Mouse (Mus musculus) heart, postnatal 0 days (tissue): ENCODE results near the gene Vmn1r79. TPM values are rescaled to one million over a fixed set of nuclear protein-coding genes. Genes with fewer than 3 reads are reported as not detected.
"Not testable (repeated sequence)": the region's sequence is repeated elsewhere in the genome, so short reads cannot be mapped to it uniquely, and the experiment has no call there.

ENCODE experiments used
- ATAC-seq: fragments of 200-750 bp; cut with Nextera tagmentation; 2 replicates; pipeline ENCODE4 v1.8.0; 2017; ENCODE audit warnings: low read depth, moderate number of reproducible peaks, moderate library complexity; ENCODE audit not compliant: insufficient read depth
- DNase-seq: peaks from one replicate; pipeline ENCODE4 v3.0.0-alpha.2; 2016; ENCODE audit warnings: low spot score
- H3K27ac ChIP-seq: fragments of 300-500 bp; sonication (generic); 2 replicates; pipeline ENCODE4 v1.5.1; 2014; ENCODE audit warnings: low read depth, mild to moderate bottlenecking
- H3K27me3 ChIP-seq: fragments of 300-500 bp; sonication (generic); 2 replicates; pipeline ENCODE4 v1.6.1; 2014; ENCODE audit warnings: low read length, mixed read lengths; ENCODE audit not compliant: control insufficient read depth, insufficient read depth
- H3K36me3 ChIP-seq: fragments of 300-500 bp; sonication (generic); replicated peaks from 2 replicates; pipeline ENCODE4 v1.6.1; 2014; ENCODE audit warnings: low read length, mixed read lengths; ENCODE audit not compliant: control insufficient read depth, insufficient read depth
- H3K4me1 ChIP-seq: fragments of 300-500 bp; sonication (generic); 2 replicates; pipeline ENCODE4 v1.6.1; 2014; ENCODE audit warnings: antibody characterized with exemption; ENCODE audit not compliant: control insufficient read depth, insufficient read depth
- H3K4me2 ChIP-seq: fragments of 300-500 bp; sonication (generic); 2 replicates; pipeline ENCODE4 v1.6.1; 2014; ENCODE audit warnings: low read depth, mild to moderate bottlenecking, low read length, moderate library complexity
- H3K4me3 ChIP-seq: fragments of 300-500 bp; sonication (generic); 2 replicates; pipeline ENCODE4 v1.5.1; 2014; ENCODE audit warnings: low read depth, low read length
- H3K9ac ChIP-seq: fragments of 300-500 bp; sonication (generic); replicated peaks from 2 replicates; pipeline ENCODE4 v1.6.1; 2014; ENCODE audit warnings: low read depth, low read length, mixed read lengths
- H3K9me3 ChIP-seq: fragments of 300-500 bp; sonication (generic); replicated peaks from 2 replicates; pipeline ENCODE4 v1.6.1; 2016; ENCODE audit warnings: low read length; ENCODE audit not compliant: control insufficient read depth
- CTCF ChIP-seq: IDR thresholded peaks from 2 replicates; pipeline ENCODE4 v1.5.1; 2016; ENCODE audit warnings: antibody characterized with exemption, control low read depth, low read depth
- EP300 ChIP-seq: IDR thresholded peaks from 2 replicates; pipeline ENCODE4 v1.6.1; 2016; ENCODE audit warnings: antibody characterized with exemption, low read depth
- WGBS: fragments of 180-500 bp; shearing (Covaris S2); extraction: QIAGEN DNeasy Blood & Tissue Kit; methylation state at CpG from one replicate; pipeline ENCODE4 v1.1.7; 2014; 5-methylcytosine and 5-hydroxymethylcytosine counted together
- polyA plus RNA-seq: library from polyadenylated mRNA; unstranded; fragments of >200 nt; fragmentation: Nextera tagmentation; extraction: Ambion mirVana; gene quantifications from 2 replicates; pipeline ENCODE4 v1.2.1, GENCODE M21; 2015
- total RNA-seq: library from RNA; depleted of rRNA; stranded (reverse); fragments of >200 nt; gene quantifications from 2 replicates; pipeline ENCODE4 v1.2.3, GENCODE M21; 2014; ENCODE audit warnings: low replicate concordance; rRNA removed

The Vmn1r79 gene
- total RNA-seq: not detected in 2 replicates
- not detected in 2 replicates for polyA plus RNA-seq

DNA sequence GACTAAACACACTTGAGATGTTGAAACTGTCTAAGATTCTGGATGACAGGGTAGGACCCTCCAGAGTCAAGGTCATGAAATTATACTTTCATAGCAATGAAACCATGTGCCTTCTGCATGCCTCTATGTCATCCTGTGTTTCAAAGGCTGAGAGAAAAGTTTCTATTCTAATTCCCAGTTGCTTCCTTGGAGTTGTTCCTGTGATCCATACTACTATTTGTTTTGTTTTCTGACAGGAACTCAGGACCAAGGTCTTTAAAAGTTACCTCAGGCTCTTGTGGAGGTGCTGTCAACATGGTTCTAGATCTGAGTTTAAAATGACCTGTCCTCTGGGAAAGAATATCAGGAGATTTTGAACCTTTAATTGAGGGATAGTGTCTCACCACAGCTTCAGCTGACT, at the start of gene Vmn1r79:
TSS of gene Vmn1r79 (plus strand) at position 301 of the 400 bp plus-strand sequence.
- not testable (repeated sequence) for H3K4me1 ChIP-seq, H3K36me3 ChIP-seq, DNase-seq, H3K4me3 ChIP-seq, H3K4me2 ChIP-seq, H3K9me3 ChIP-seq, ATAC-seq, H3K27me3 ChIP-seq, H3K9ac ChIP-seq, H3K27ac ChIP-seq

DNA sequence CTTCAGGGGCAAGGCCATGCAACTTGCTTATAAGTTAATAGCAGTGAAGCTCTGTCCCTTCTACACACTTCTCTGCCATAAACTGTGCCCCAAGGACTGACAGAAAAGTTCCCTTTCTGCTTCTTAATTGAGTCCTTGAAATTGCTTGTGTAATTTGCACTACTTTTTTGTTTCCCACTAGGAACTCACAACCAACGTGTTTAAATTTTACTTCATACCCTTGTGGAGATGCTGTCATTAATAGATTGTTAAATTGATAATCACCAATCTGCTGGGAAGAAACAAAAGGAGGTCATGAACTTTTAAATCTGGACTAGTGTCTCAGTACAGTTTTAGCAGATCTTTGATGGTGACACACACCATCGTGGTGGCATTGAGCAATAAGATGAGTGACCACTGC, 21.1 kb upstream of the Vmn1r79 start, which contains the start of gene Vmn1r78:
TSS of gene Vmn1r78 (plus strand) at position 301 of the 400 bp plus-strand sequence.
- H3K4me2 ChIP-seq: no peak within 1 kb of the TSS
- no peak for ATAC-seq
- H3K4me1 ChIP-seq: no peaks in the 10 kb centered on the region
- no peaks in the 10 kb centered on the region for H3K36me3 ChIP-seq
- H3K27me3 ChIP-seq: no peaks in the 10 kb centered on the region
- H3K27ac ChIP-seq: no peak within 1 kb of the TSS
- no peak within 1 kb of the TSS for H3K4me3 ChIP-seq
- no peak within 1 kb of the TSS for H3K9ac ChIP-seq
- DNase-seq: no peak
- H3K9me3 ChIP-seq: 0 out of 2 replicates have a peak, but pooled peaks cover 3% of the 10 kb centered on the region
- TF ChIP-seq CTCF (no peak), EP300 (no peak)
- WGBS: 31% methylated on average over 2 of the region's 2 CpGs

- not testable (repeated sequence) for ATAC-seq, H3K4me2 ChIP-seq, H3K4me3 ChIP-seq, H3K27ac ChIP-seq, H3K27me3 ChIP-seq, DNase-seq, H3K9ac ChIP-seq, H3K4me1 ChIP-seq, H3K9me3 ChIP-seq, H3K36me3 ChIP-seq
- 18% methylated on average over 1 of the region's 1 CpGs for WGBS
Measured at GRCm38 (mm10) chr7:12156463-12156862, 14.6 kb upstream of the Vmn1r79 start.

GRCm38 (mm10) chr7:12172926-12173325, 1.8 kb downstream of the Vmn1r79 start:
- DNase-seq, H3K9ac ChIP-seq, H3K4me2 ChIP-seq, H3K9me3 ChIP-seq, H3K27me3 ChIP-seq, H3K4me3 ChIP-seq, H3K36me3 ChIP-seq, H3K4me1 ChIP-seq, ATAC-seq, H3K27ac ChIP-seq: not testable (repeated sequence)
- 53% methylated on average over 2 of the region's 2 CpGs for WGBS

GRCm38 (mm10) chr7:12188986-12189385, 17.9 kb downstream of the Vmn1r79 start, which contains the start of gene Vmn1r80:
TSS of gene Vmn1r80 (plus strand) at chr7:12189286.
- no peak for TF ChIP-seq EP300
- TF ChIP-seq CTCF: no peak
- Histone ChIP-seq H3K9ac (no peak within 1 kb of the TSS), H3K4me3 (no peak within 1 kb of the TSS), H3K27ac (no peak within 1 kb of the TSS), H3K9me3 (no peaks in the 10 kb centered on the region), H3K36me3 (no peaks in the 10 kb centered on the region), H3K27me3 (no peaks in the 10 kb centered on the region), H3K4me2 (no peak within 1 kb of the TSS), H3K4me1 (no peaks in the 10 kb centered on the region)
- 66% methylated on average over 1 of the region's 1 CpGs for WGBS
- DNase-seq: no peak
- ATAC-seq: no peak

DNA sequence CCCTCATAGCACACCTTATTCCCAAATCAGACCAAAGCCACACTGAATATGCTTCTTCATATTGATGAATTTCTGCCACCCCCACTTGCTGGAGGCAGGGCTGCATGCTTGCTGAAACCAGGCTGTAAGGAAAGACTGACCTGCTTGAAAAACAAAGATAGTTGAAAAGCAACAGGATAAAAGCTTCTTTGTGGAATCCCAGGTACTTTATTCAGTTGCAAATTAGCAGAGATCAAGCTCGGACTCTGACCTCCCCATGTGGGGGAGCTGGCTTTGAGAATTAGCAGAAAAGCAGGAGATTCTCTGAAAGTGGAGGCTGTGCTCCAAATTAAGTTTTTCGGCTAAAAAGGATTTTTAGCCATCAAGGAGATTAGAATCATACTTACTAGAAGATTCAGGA, 33.1 kb downstream of the Vmn1r79 start:
- Histone ChIP-seq H3K36me3 (no peaks in the 10 kb centered on the region), H3K27ac (no peak overlapping the region), H3K4me2 (no peak overlapping the region), H3K4me3 (no peak overlapping the region), H3K4me1 (no peaks in the 10 kb centered on the region), H3K9ac (no peak overlapping the region), H3K27me3 (no peaks in the 10 kb centered on the region), H3K9me3 (no peaks in the 10 kb centered on the region; the same call in 1 of the 2 replicates)
- DNase-seq (no peak), ATAC-seq (no peak)
- TF ChIP-seq EP300: no peak
- no peak for TF ChIP-seq CTCF
- 51% methylated on average over 2 of the region's 2 CpGs for WGBS

Other genes starting within 250 kb of the Vmn1r79 start
- not detected in 2 replicates for gene Vmn1r76, start 233.1 kb upstream of the Vmn1r79 start, total RNA-seq
- gene Vmn1r76, start 233.1 kb upstream of the Vmn1r79 start, polyA plus RNA-seq: not detected in 2 replicates
- not detected in 2 replicates for gene Vmn1r77, start 134.5 kb upstream of the Vmn1r79 start, total RNA-seq
- not detected in 2 replicates for gene Vmn1r77, start 134.5 kb upstream of the Vmn1r79 start, polyA plus RNA-seq
- gene Vmn1r78, start 21.0 kb upstream of the Vmn1r79 start, total RNA-seq: not detected in 2 replicates
- not detected in 2 replicates for gene Vmn1r78, start 21.0 kb upstream of the Vmn1r79 start, polyA plus RNA-seq
- not detected in 2 replicates for gene Vmn1r80, start 18.0 kb downstream of the Vmn1r79 start, total RNA-seq
- not detected in 2 replicates for gene Vmn1r80, start 18.0 kb downstream of the Vmn1r79 start, polyA plus RNA-seq
- gene Vmn1r81, start 97.0 kb downstream of the Vmn1r79 start, total RNA-seq: not detected in 2 replicates
- gene Vmn1r81, start 97.0 kb downstream of the Vmn1r79 start, polyA plus RNA-seq: not detected in 2 replicates
- gene Vmn1r82, start 129.2 kb downstream of the Vmn1r79 start, total RNA-seq: not detected in 2 replicates
- gene Vmn1r82, start 129.2 kb downstream of the Vmn1r79 start, polyA plus RNA-seq: not detected in 2 replicates
- gene Vmn1r83, start 158.2 kb downstream of the Vmn1r79 start, total RNA-seq: not detected in 2 replicates
- gene Vmn1r83, start 158.2 kb downstream of the Vmn1r79 start, polyA plus RNA-seq: not detected in 2 replicates
- gene Vmn1r84, start 198.0 kb downstream of the Vmn1r79 start, total RNA-seq: not detected in 2 replicates
- not detected in 2 replicates for gene Vmn1r84, start 198.0 kb downstream of the Vmn1r79 start, polyA plus RNA-seq